Mouse (Mus musculus) gastrocnemius, adult 2 months (tissue): ENCODE data around the gene Olfr726. TPM values are rescaled to one million over a fixed set of nuclear protein-coding genes. Genes with fewer than 3 reads are reported as not detected.
A peak's percentile ranks its signal among the peaks of the same experiment; 100 is the strongest.

Experiments used
- DNase-seq: peaks from one replicate; pipeline ENCODE4 v3.0.0; 2022
- H3K27ac ChIP-seq: fragments of 200-600 bp; 2 replicates; pipeline ENCODE4 v1.8.1; 2022; ENCODE audit warnings: mild to moderate bottlenecking
- H3K4me3 ChIP-seq: fragments of 200-600 bp; 2 replicates; pipeline ENCODE4 v1.8.1; 2022; ENCODE audit warnings: mild to moderate bottlenecking, moderate library complexity
- CTCF ChIP-seq: fragments of 200-600 bp; IDR thresholded peaks from 2 replicates; pipeline ENCODE4 v1.8.1; 2022; ENCODE audit warnings: antibody characterized with exemption, mild to moderate bottlenecking, moderate library complexity
- intact Hi-C: fragments of 180-260 bp; cut with DNase I; formaldehyde crosslinking; loops from one replicate; pipeline ENCODE4 v1.15.1; 2025
- long read RNA-seq, 2 experiments: library from polyadenylated mRNA; stranded (forward); transcript quantifications; one replicate each; pipeline ENCODE4 v2.0.0; 2021
- total RNA-seq, 2 experiments: library from RNA; stranded (reverse); gene quantifications; 2 replicates each; pipeline ENCODE4 v1.2.3; 2021

Gene Olfr726
- not detected for total RNA-seq
- long read RNA-seq, experiment 1, result 0 reads
- long read RNA-seq, experiment 2, result 0 reads

DNA sequence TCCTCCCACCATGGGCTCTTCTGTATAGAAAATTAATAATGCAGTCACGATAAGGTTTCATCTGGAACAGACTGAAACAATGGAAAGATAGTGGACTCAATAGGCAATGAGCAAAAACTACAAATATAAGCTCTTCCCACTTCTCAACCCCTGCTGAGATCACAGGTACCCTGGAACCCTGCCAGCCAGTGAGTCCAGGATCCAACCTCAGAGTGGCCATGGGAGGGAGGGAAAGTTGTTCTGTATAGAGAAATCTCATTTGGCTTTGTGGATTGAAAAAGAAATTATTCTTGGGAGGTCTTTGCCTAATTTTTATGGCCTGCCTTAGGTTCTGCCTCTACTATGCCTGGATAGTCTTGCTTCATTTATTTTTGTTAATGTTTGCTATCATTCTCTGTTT is at the start of gene Olfr726:
Gene Olfr726, minus strand, starts transcription at position 101 of the 400 bp plus-strand sequence.
- H3K27ac ChIP-seq, result no peak within 1 kb of the TSS
- no peak for TF ChIP-seq CTCF
- no peak for DNase-seq
- no peak within 1 kb of the TSS for H3K4me3 ChIP-seq
- intact Hi-C loops, result no loop called here

DNA sequence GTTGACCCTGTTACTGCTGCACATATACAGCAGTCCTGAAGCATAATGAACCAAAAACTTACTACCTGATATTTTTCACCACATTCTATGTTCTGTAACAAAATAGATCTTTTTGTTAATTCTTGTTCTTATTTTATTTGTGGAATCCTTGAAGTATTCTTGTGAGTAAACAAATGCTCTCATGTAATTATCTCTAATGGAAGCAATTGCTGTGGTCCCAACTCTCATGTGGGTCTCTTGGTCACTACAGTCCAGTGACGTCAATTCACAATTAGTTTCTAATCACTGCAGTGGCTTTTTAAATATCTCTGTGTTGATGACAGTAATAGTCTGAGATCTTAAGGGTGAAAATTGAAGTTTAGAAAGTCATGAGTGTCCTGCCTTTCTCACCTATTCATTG is 32.1 kb upstream of the Olfr726 start, which contains the start of gene Olfr727:
Gene Olfr727, plus strand, starts transcription at position 301 of the 400 bp plus-strand sequence.
- no peak within 1 kb of the TSS for H3K27ac ChIP-seq
- H3K4me3 ChIP-seq, result no peak within 1 kb of the TSS
- no peak for TF ChIP-seq CTCF
- no peak for DNase-seq
- intact Hi-C loops, result no loop called here

GRCm38 (mm10) chr14:50062733-50063104 is 28.0 kb downstream of the Olfr726 start:
- peak overlapping the region; percentile 6; the same call in 1 of the 2 replicates for H3K27ac ChIP-seq
- no peak for TF ChIP-seq CTCF
- intact Hi-C loops, result no loop called here
- no peak for DNase-seq
- H3K4me3 ChIP-seq, result peak overlapping the region; percentile 85

- intact Hi-C loops, result no loop called here
- peak; percentile 53 for DNase-seq
- TF ChIP-seq CTCF, result peak; percentile 61
- H3K27ac ChIP-seq, result peak overlapping the region; percentile 6; the same call in 1 of the 2 replicates
- peak overlapping the region; percentile 85 for H3K4me3 ChIP-seq
Measured at GRCm38 (mm10) chr14:50061955-50062732, 28.6 kb downstream of the Olfr726 start.

- DNase-seq, result no peak
- H3K27ac ChIP-seq, result no peak overlapping the region
- peak overlapping the region; percentile 85 for H3K4me3 ChIP-seq
- TF ChIP-seq CTCF, result no peak
- intact Hi-C loops, result no loop called here
Measured at GRCm38 (mm10) chr14:50061590-50061954, 29.2 kb downstream of the Olfr726 start.

- TF ChIP-seq CTCF, result no peak
- H3K27ac ChIP-seq, result no peak overlapping the region
- no peak for DNase-seq
- H3K4me3 ChIP-seq, result peak overlapping the region; percentile 85
- intact Hi-C loops, result no loop called here
Measured at GRCm38 (mm10) chr14:50061179-50061578, 29.6 kb downstream of the Olfr726 start.

DNA sequence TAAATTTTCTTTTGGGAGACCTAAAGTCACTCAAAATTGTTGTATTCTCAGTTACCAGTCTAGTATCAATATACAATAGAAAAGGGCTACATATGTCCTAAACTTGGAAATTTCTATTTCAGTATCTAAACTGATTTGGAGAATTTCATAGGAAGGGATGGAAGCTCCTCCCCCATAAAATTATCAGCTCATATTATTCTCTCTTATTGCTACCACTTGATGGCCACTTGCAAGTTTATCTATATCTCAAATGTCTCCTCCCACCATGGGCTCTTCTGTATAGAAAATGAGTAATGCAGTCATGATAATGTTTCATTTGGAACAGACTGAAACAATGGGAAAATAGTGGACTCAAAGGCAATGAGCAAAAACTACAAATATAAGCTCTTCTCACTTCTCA is 50.5 kb downstream of the Olfr726 start, which contains the start of gene Olfr725:
Gene Olfr725, minus strand, starts transcription at position 101 of the 400 bp plus-strand sequence.
- no peak for TF ChIP-seq CTCF
- no peak for DNase-seq
- no peak within 1 kb of the TSS for H3K27ac ChIP-seq
- intact Hi-C loops, result no loop called here
- H3K4me3 ChIP-seq, result no peak within 1 kb of the TSS

Other genes with a start within 250 kb of the Olfr726 start
- gene Olfr722, start 189.0 kb downstream of the Olfr726 start, total RNA-seq, result not detected
- not detected for gene Olfr723, start 159.2 kb downstream of the Olfr726 start, total RNA-seq
- not detected for gene Olfr724, start 127.7 kb downstream of the Olfr726 start, total RNA-seq
- gene Olfr725, start 50.6 kb downstream of the Olfr726 start, total RNA-seq, result not detected
- gene Olfr727, start 32.2 kb upstream of the Olfr726 start, total RNA-seq, result not detected
- not detected for gene Olfr728, start 51.7 kb upstream of the Olfr726 start, total RNA-seq
- gene Olfr729, start 62.0 kb upstream of the Olfr726 start, total RNA-seq, result not detected
- not detected for gene Olfr730, start 97.2 kb upstream of the Olfr726 start, total RNA-seq
- gene Olfr731, start 150.9 kb upstream of the Olfr726 start, total RNA-seq, result not detected
- gene Olfr732, start 193.3 kb upstream of the Olfr726 start, total RNA-seq, result not detected
- gene Olfr733, start 210.6 kb upstream of the Olfr726 start, total RNA-seq, result not detected
- gene Olfr734, start 235.8 kb upstream of the Olfr726 start, total RNA-seq, result not detected